Mouse (Mus musculus) frontal cortex, adult (tissue): ENCODE results near the gene D10Jhu81e.

ENCODE experiments used
- ATAC-seq: cut with Nextera tagmentation; 2 replicates; pipeline ENCODE4 v1.9.2; 2017; ENCODE audit warnings: mild to moderate bottlenecking, moderate library complexity, mixed read lengths; ENCODE audit not compliant: low TSS enrichment

The D10Jhu81e gene

GRCm38 (mm10) chr10:78163241-78163640 lies 6.3 kb downstream of the D10Jhu81e start:
- ATAC-seq: no peak

- ATAC-seq: no peak
These were observed 6.9 kb downstream of the D10Jhu81e start for GRCm38 (mm10) chr10:78162646-78163045.

- ATAC-seq: no peak
These were observed 8.5 kb downstream of the D10Jhu81e start for GRCm38 (mm10) chr10:78161096-78161495.

- no peak for ATAC-seq
These were observed 9.1 kb downstream of the D10Jhu81e start for GRCm38 (mm10) chr10:78160369-78161095.

- peak; percentile 58 for ATAC-seq
These were observed 9.7 kb downstream of the D10Jhu81e start for GRCm38 (mm10) chr10:78159906-78160305.

GRCm38 (mm10) chr10:78159252-78159878 lies 10.2 kb downstream of the D10Jhu81e start:
- ATAC-seq: peak; percentile 33

GRCm38 (mm10) chr10:78158041-78158440 lies 11.5 kb downstream of the D10Jhu81e start:
- no peak for ATAC-seq

GRCm38 (mm10) chr10:78156926-78157325 lies 12.7 kb downstream of the D10Jhu81e start:
- no peak for ATAC-seq

- no peak for ATAC-seq
These were observed 20.5 kb downstream of the D10Jhu81e start for GRCm38 (mm10) chr10:78148834-78149766.

- ATAC-seq: no peak
These were observed 21.6 kb downstream of the D10Jhu81e start for GRCm38 (mm10) chr10:78147908-78148441.

GRCm38 (mm10) chr10:78143727-78144505 lies 25.7 kb downstream of the D10Jhu81e start:
- peak; percentile 94 for ATAC-seq

GRCm38 (mm10) chr10:78140843-78141242 lies 28.7 kb downstream of the D10Jhu81e start:
- no peak for ATAC-seq

- no peak for ATAC-seq
These were observed 29.4 kb downstream of the D10Jhu81e start for GRCm38 (mm10) chr10:78140251-78140600.

GRCm38 (mm10) chr10:78139572-78140250 lies 29.9 kb downstream of the D10Jhu81e start:
- no peak for ATAC-seq

GRCm38 (mm10) chr10:78138812-78139523 lies 30.6 kb downstream of the D10Jhu81e start:
- peak; percentile 51; the same call in 1 of the 2 replicates for ATAC-seq

GRCm38 (mm10) chr10:78137191-78137590 lies 32.4 kb downstream of the D10Jhu81e start:
- ATAC-seq: no peak

- no peak for ATAC-seq
These were observed 33.6 kb downstream of the D10Jhu81e start for GRCm38 (mm10) chr10:78135947-78136346.

- ATAC-seq: no peak
These were observed 34.4 kb downstream of the D10Jhu81e start for GRCm38 (mm10) chr10:78134975-78135798.

GRCm38 (mm10) chr10:78134400-78134799 lies 35.2 kb downstream of the D10Jhu81e start:
- no peak for ATAC-seq
